In genomic region chr7:136820291-136820690, GRCm38 (mm10) we compare ENCODE assay signal across 17 mouse cellular contexts.
"Had no signal": no experiment of that assay in that cellular context is flagged by ENCODE, and none has a peak within 500 bp of the region (broad histone marks: within the 10 kb centered on the region; RNA-seq: fewer than 3 reads in every experiment).

No protein-coding gene starts in this region.

- H3K9ac ChIP-seq: liver, embryonic 14.5 days; lung, embryonic 15.5 days; midbrain, embryonic 12.5 days; neural tube, embryonic 12.5 days; stomach, embryonic 15.5 days had no signal

- H3K4me1 ChIP-seq: lung, embryonic 15.5 days; megakaryocyte, embryonic 14.5 days; stomach, embryonic 15.5 days had no signal

- H3K4me2 ChIP-seq: lung, embryonic 15.5 days; midbrain, embryonic 12.5 days; neural tube, embryonic 12.5 days; stomach, embryonic 15.5 days had no signal

- H3K36me3 ChIP-seq: lung, embryonic 15.5 days; midbrain, embryonic 12.5 days; neural tube, embryonic 12.5 days; stomach, embryonic 15.5 days had no signal

- H3K4me3 ChIP-seq: lung, embryonic 15.5 days; megakaryocyte, embryonic 14.5 days; midbrain, embryonic 12.5 days; neural tube, embryonic 12.5 days; stomach, embryonic 15.5 days had no signal

- H3K27ac ChIP-seq: liver, embryonic 14.5 days; lung, embryonic 15.5 days; macrophage; midbrain, embryonic 12.5 days; neural tube, embryonic 12.5 days; stomach, embryonic 15.5 days; stomach, postnatal 0 days had no signal

- ATAC-seq: lung, postnatal 0 days had no signal

- H3K27me3 ChIP-seq: neural tube, embryonic 12.5 days; stomach, embryonic 15.5 days had no signal

- H3K9me3 ChIP-seq: lung, embryonic 15.5 days; midbrain, embryonic 12.5 days; neural tube, embryonic 12.5 days; stomach, embryonic 15.5 days had no signal

- DNase-seq: lung, adult 2 months; lung, postnatal 14 days; lung, postnatal 36 days; midbrain, embryonic 14.5 days; right cerebral cortex, postnatal 14 days; thymus, adult 2 months; thymus, postnatal 25 days; thymus, postnatal 4 days had no signal
